Mouse (Mus musculus) kidney, embryonic 14.5 days (tissue): ENCODE measurements around the gene Dnttip1. TPM values are rescaled to one million over a fixed set of nuclear protein-coding genes. Genes with fewer than 3 reads are reported as not detected.

Experiments used
- ATAC-seq: fragments of 200-750 bp; cut with Nextera tagmentation; 2 replicates; pipeline ENCODE4 v1.8.0; 2017; ENCODE audit warnings: moderate number of reproducible peaks, mild to moderate bottlenecking, moderate TSS enrichment, moderate library complexity; ENCODE audit not compliant: low FRiP score, low TSS enrichment
- H3K27ac ChIP-seq: fragments of 300-500 bp; sonication (generic); 2 replicates; pipeline ENCODE4 v1.5.1; 2014; ENCODE audit warnings: low read depth, mild to moderate bottlenecking, low read length, moderate library complexity, mixed read lengths
- H3K27me3 ChIP-seq: fragments of 300-500 bp; sonication (generic); 2 replicates; pipeline ENCODE4 v1.6.1; 2014; ENCODE audit warnings: mild to moderate bottlenecking, low read length; ENCODE audit not compliant: control insufficient read depth, insufficient read depth
- H3K36me3 ChIP-seq: fragments of 300-500 bp; sonication (generic); 2 replicates; pipeline ENCODE4 v1.6.1; 2014; ENCODE audit warnings: low read length, mixed read lengths; ENCODE audit not compliant: control insufficient read depth, insufficient read depth
- H3K4me1 ChIP-seq: fragments of 300-500 bp; sonication (generic); 2 replicates; pipeline ENCODE4 v1.6.1; 2014; ENCODE audit warnings: low read length, mixed read lengths; ENCODE audit not compliant: control insufficient read depth, insufficient read depth
- H3K4me2 ChIP-seq: fragments of 300-500 bp; sonication (generic); replicated peaks from 2 replicates; pipeline ENCODE4 v1.6.1; 2014; ENCODE audit warnings: low read depth, mild to moderate bottlenecking, low read length
- H3K4me3 ChIP-seq: fragments of 300-500 bp; sonication (generic); 2 replicates; pipeline ENCODE4 v1.5.1; 2014; ENCODE audit warnings: mild to moderate bottlenecking, low read length
- H3K9ac ChIP-seq: fragments of 300-500 bp; sonication (generic); 2 replicates; pipeline ENCODE4 v1.6.1; 2014; ENCODE audit warnings: low read depth, mild to moderate bottlenecking, low read length, moderate library complexity
- H3K9me3 ChIP-seq: fragments of 300-500 bp; sonication (generic); 2 replicates; pipeline ENCODE4 v1.6.1; 2016; ENCODE audit warnings: low read length; ENCODE audit not compliant: control insufficient read depth
- WGBS: fragments of 180-500 bp; shearing (Covaris S2); extraction: QIAGEN DNeasy Blood & Tissue Kit; methylation state at CpG from one replicate; pipeline ENCODE4 v1.1.7; 2014; 5-methylcytosine and 5-hydroxymethylcytosine counted together
- polyA plus RNA-seq: library from polyadenylated mRNA; unstranded; fragments of >200 nt; fragmentation: Nextera tagmentation; extraction: Ambion mirVana; gene quantifications from 2 replicates; pipeline ENCODE4 v1.2.1, GENCODE M21; 2014

Gene Dnttip1
- polyA plus RNA-seq, 1 experiment from 2014 or later, result 70.8 TPM

GRCm38 (mm10) chr2:164746693-164747092, 910 bp downstream of the Dnttip1 start:
- ATAC-seq, result no peak
- H3K27me3 ChIP-seq, result no peaks in the 10 kb centered on the region
- peak overlapping the region; percentile 60 for H3K4me2 ChIP-seq
- H3K4me1 ChIP-seq, result peaks cover 5% of the 10 kb centered on the region
- no peak overlapping the region for H3K27ac ChIP-seq
- H3K9me3 ChIP-seq, result no peaks in the 10 kb centered on the region
- peaks cover 34% of the 10 kb centered on the region for H3K36me3 ChIP-seq
- H3K9ac ChIP-seq, result peak overlapping the region; percentile 93
- H3K4me3 ChIP-seq, result peak overlapping the region; percentile 83
- WGBS, result 44% methylated on average over 8 of the region's 8 CpGs

- 86% methylated on average over 4 of the region's 4 CpGs for WGBS
- Histone ChIP-seq H3K4me1 (peaks cover 5% of the 10 kb centered on the region), H3K27ac (no peak overlapping the region), H3K9me3 (no peaks in the 10 kb centered on the region), H3K27me3 (no peaks in the 10 kb centered on the region), H3K4me2 (no peak overlapping the region), H3K4me3 (no peak overlapping the region), H3K36me3 (peaks cover 47% of the 10 kb centered on the region), H3K9ac (no peak overlapping the region)
- no peak for ATAC-seq
Observed at GRCm38 (mm10) chr2:164748191-164748590, 2.4 kb downstream of the Dnttip1 start.

DNA sequence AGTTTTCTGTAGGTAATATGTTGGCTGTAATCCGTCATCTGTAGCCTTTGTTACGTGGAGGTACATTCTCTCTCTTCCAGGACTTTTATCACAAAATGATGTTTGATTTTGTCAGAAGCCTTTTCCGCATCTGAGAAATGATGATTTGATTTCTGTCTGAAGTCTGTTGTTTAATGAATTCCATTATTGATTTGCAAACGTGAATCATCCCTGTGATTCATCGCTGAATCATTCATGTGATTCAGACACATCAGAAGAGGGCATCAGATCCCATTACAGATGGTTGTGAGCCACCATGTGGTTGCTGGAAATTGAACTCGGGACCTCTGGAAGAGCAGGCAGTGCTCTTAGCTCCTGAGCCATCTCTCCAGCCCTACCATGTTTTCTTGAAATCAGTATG, 3.2 kb downstream of the Dnttip1 start:
- Histone ChIP-seq H3K36me3 (peaks cover 55% of the 10 kb centered on the region), H3K4me1 (peaks cover 5% of the 10 kb centered on the region), H3K4me3 (no peak overlapping the region), H3K27me3 (no peaks in the 10 kb centered on the region), H3K27ac (no peak overlapping the region), H3K9ac (no peak overlapping the region), H3K4me2 (no peak overlapping the region), H3K9me3 (no peaks in the 10 kb centered on the region)
- no peak for ATAC-seq
- WGBS, result 91% methylated on average over 6 of the region's 6 CpGs

DNA sequence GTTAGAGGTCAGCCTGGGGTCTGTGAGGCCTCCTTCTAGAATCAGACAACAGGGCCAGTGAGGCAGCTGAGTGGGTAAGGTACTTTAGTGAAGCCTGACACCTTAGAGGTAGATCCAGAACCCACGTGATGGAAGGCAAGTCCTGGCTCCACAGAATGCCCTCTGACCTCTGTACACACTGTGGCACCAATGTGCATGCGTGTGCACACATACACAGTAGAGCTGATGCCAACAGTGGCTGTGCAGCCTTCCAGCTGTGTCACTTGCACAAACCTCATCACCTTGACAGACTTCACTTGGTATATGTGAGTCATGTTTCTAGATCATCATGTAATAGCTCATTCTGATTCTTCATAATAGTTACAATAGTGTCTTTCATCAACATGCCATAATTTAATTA, 6.7 kb downstream of the Dnttip1 start:
- Histone ChIP-seq H3K9ac (no peak overlapping the region), H3K9me3 (no peaks in the 10 kb centered on the region), H3K36me3 (peaks cover 88% of the 10 kb centered on the region), H3K4me3 (no peak overlapping the region), H3K4me2 (no peak overlapping the region), H3K27me3 (no peaks in the 10 kb centered on the region), H3K4me1 (no peaks in the 10 kb centered on the region), H3K27ac (no peak overlapping the region)
- no peak for ATAC-seq
- 89% methylated on average over 2 of the region's 2 CpGs for WGBS

- H3K9me3 ChIP-seq, result no peaks in the 10 kb centered on the region
- no peak overlapping the region for H3K4me2 ChIP-seq
- H3K27ac ChIP-seq, result no peak overlapping the region
- no peak overlapping the region for H3K4me3 ChIP-seq
- no peaks in the 10 kb centered on the region for H3K27me3 ChIP-seq
- no peak for ATAC-seq
- WGBS, result 77% methylated on average over 11 of the region's 11 CpGs
- no peak overlapping the region for H3K9ac ChIP-seq
- no peaks in the 10 kb centered on the region for H3K4me1 ChIP-seq
- H3K36me3 ChIP-seq, result peaks cover 92% of the 10 kb centered on the region
Observed at GRCm38 (mm10) chr2:164754105-164754504, 8.3 kb downstream of the Dnttip1 start.

DNA sequence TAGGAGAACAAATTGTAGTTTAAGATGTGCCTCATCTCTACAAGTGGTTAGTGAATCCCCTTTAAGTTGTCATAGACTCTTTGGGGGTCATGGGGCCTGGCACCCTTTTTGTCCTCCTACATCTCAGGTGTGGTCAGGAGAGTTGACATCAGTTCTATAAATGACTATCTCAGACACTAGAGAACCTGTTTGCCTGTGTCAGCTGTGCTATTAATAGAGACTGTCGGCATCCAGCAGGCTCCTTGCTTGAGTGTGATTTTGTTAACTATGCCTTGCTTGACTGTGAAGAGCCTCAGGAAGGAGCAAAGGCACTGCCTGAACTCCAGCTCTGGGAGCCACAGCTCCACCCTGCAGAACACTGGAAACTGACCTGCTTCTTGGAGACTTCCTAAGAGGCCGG, 9.0 kb downstream of the Dnttip1 start:
- Histone ChIP-seq H3K36me3 (peaks cover 93% of the 10 kb centered on the region), H3K9ac (no peak overlapping the region), H3K27me3 (no peaks in the 10 kb centered on the region), H3K4me2 (no peak overlapping the region), H3K9me3 (no peaks in the 10 kb centered on the region), H3K4me1 (no peaks in the 10 kb centered on the region), H3K27ac (no peak overlapping the region), H3K4me3 (no peak overlapping the region)
- WGBS, result 83% methylated on average over 2 of the region's 2 CpGs
- no peak for ATAC-seq

GRCm38 (mm10) chr2:164757841-164758240, 12.1 kb downstream of the Dnttip1 start:
- H3K4me1 ChIP-seq, result no peaks in the 10 kb centered on the region
- H3K4me2 ChIP-seq, result no peak overlapping the region
- 88% methylated on average over 11 of the region's 11 CpGs for WGBS
- H3K9me3 ChIP-seq, result no peaks in the 10 kb centered on the region
- no peak overlapping the region for H3K9ac ChIP-seq
- H3K27ac ChIP-seq, result no peak overlapping the region
- ATAC-seq, result no peak
- H3K36me3 ChIP-seq, result peaks cover 96% of the 10 kb centered on the region
- H3K4me3 ChIP-seq, result no peak overlapping the region
- H3K27me3 ChIP-seq, result no peaks in the 10 kb centered on the region

GRCm38 (mm10) chr2:164758692-164759091, 12.9 kb downstream of the Dnttip1 start:
- Histone ChIP-seq H3K27ac (no peak overlapping the region), H3K9ac (no peak overlapping the region), H3K36me3 (peaks cover 95% of the 10 kb centered on the region), H3K27me3 (no peaks in the 10 kb centered on the region), H3K4me1 (no peaks in the 10 kb centered on the region), H3K4me3 (no peak overlapping the region), H3K4me2 (no peak overlapping the region), H3K9me3 (no peaks in the 10 kb centered on the region)
- 36% methylated on average over 1 of the region's 1 CpGs for WGBS
- no peak for ATAC-seq

- no peaks in the 10 kb centered on the region for H3K9me3 ChIP-seq
- no peaks in the 10 kb centered on the region for H3K4me1 ChIP-seq
- H3K4me2 ChIP-seq, result no peak overlapping the region
- no peak overlapping the region for H3K27ac ChIP-seq
- H3K27me3 ChIP-seq, result no peaks in the 10 kb centered on the region
- no peak overlapping the region for H3K4me3 ChIP-seq
- no peak for ATAC-seq
- no peak overlapping the region for H3K9ac ChIP-seq
- H3K36me3 ChIP-seq, result peaks cover 87% of the 10 kb centered on the region
- 86% methylated on average over 4 of the region's 4 CpGs for WGBS
Observed at GRCm38 (mm10) chr2:164760059-164760833, 14.5 kb downstream of the Dnttip1 start.
